Mouse (Mus musculus) CH12.LX (cell line): ENCODE measurements around the gene Sftpa1. TPM values are rescaled to one million over a fixed set of nuclear protein-coding genes. Genes with fewer than 3 reads are reported as not detected.
A peak's percentile ranks its signal among the peaks of the same experiment; 100 is the strongest.

Experiments used
- DNase-seq: peaks from one replicate; pipeline ENCODE4 v3.0.0-alpha.2; 2013; ENCODE audit errors: extremely low read depth
- H3K27ac ChIP-seq: 2 replicates; pipeline ENCODE4 v1.5.1; 2012; ENCODE audit warnings: low read depth, mild to moderate bottlenecking, control low read depth, moderate library complexity; ENCODE audit not compliant: insufficient read depth
- H3K27me3 ChIP-seq: replicated peaks from 2 replicates; pipeline ENCODE3; 2012; ENCODE audit warnings: inconsistent platforms
- H3K36me3 ChIP-seq, 2 experiments: replicated peaks in 1 of 2; 2 replicates each; pipeline versions ENCODE3 to v1.6.1; 2012; ENCODE audit warnings: inconsistent platforms in 1 of 2, low read length in 1 of 2, mild to moderate bottlenecking in 1 of 2, mixed read lengths in 1 of 2, moderate library complexity in 1 of 2; ENCODE audit not compliant: control insufficient read depth in 1 of 2, insufficient read depth in 1 of 2
- H3K4me1 ChIP-seq, 2 experiments: 2 replicates each; pipeline ENCODE4 v1.6.1; 2012; ENCODE audit warnings: inconsistent platforms in 1 of 2, moderate library complexity in 1 of 2; ENCODE audit not compliant: insufficient read depth in 2 of 2, control insufficient read depth in 1 of 2
- H3K4me2 ChIP-seq: 2 replicates; pipeline ENCODE4 v1.6.1; 2012; ENCODE audit warnings: low read depth, mild to moderate bottlenecking, control low read depth; ENCODE audit not compliant: poor library complexity, insufficient read depth, severe bottlenecking
- H3K4me3 ChIP-seq, 3 experiments: fragments of 150-350 bp in 1 of 3; sonication (generic) in 1 of 3; replicated peaks in 1 of 3; 2 replicates each; pipeline versions ENCODE3 to v1.5.1; 2011 to 2012; ENCODE audit warnings: low read depth in 2 of 3, low read length in 2 of 3, mild to moderate bottlenecking in 2 of 3, moderate library complexity in 2 of 3, control low read depth in 1 of 3, improper control_type of control experiment in 1 of 3, inconsistent platforms in 1 of 3, mixed read lengths in 1 of 3; ENCODE audit not compliant: poor library complexity in 1 of 3
- H3K79me2 ChIP-seq: replicated peaks from 2 replicates; pipeline ENCODE4 v1.6.1; 2012; ENCODE audit warnings: mild to moderate bottlenecking, moderate library complexity; ENCODE audit not compliant: control insufficient read depth, poor library complexity, insufficient read depth, severe bottlenecking; ENCODE audit errors: extremely low read depth
- H3K9ac ChIP-seq: 2 replicates; pipeline ENCODE4 v1.6.1; 2012; ENCODE audit warnings: low read depth, mild to moderate bottlenecking, control low read depth, moderate library complexity; ENCODE audit not compliant: insufficient read depth
- H3K9me3 ChIP-seq: replicated peaks from 2 replicates; pipeline ENCODE3; 2012; ENCODE audit warnings: low read length, inconsistent platforms, mixed read lengths
- CHD1 ChIP-seq: IDR thresholded peaks from 2 replicates; pipeline ENCODE4 v1.6.1; 2012; ENCODE audit warnings: low read depth, low read length, improper control_type of control experiment, inconsistent platforms
- CHD2 ChIP-seq: IDR thresholded peaks from 2 replicates; pipeline ENCODE4 v1.6.1; 2011; ENCODE audit warnings: low read length, improper control_type of control experiment
- CTCF ChIP-seq, 2 experiments: IDR thresholded peaks in 1 of 2; conservative IDR thresholded peaks in 1 of 2; 2 replicates each; pipeline ENCODE4 v1.5.1; 2011 to 2012; ENCODE audit warnings: low read depth in 2 of 2, low read length in 2 of 2, improper control_type of control experiment in 1 of 2, inconsistent platforms in 1 of 2, mild to moderate bottlenecking in 1 of 2, moderate library complexity in 1 of 2
- ELF1 ChIP-seq: IDR thresholded peaks from 2 replicates; pipeline ENCODE4 v1.6.1; 2014; ENCODE audit warnings: low read depth, mild to moderate bottlenecking, inconsistent platforms, low read length, improper control_type of control experiment
- GABPA ChIP-seq: IDR thresholded peaks from 2 replicates; pipeline ENCODE4 v1.6.1; 2012; ENCODE audit warnings: low read depth, low read length, improper control_type of control experiment, inconsistent platforms; ENCODE audit not compliant: insufficient replicate concordance
- HCFC1 ChIP-seq: IDR thresholded peaks from 2 replicates; pipeline ENCODE4 v1.6.1; 2012; ENCODE audit warnings: low read depth, mild to moderate bottlenecking, inconsistent platforms, low read length, improper control_type of control experiment
- JUND ChIP-seq: conservative IDR thresholded peaks from 2 replicates; pipeline ENCODE4 v1.6.1; 2011; ENCODE audit warnings: low read depth, low read length, improper control_type of control experiment
- KAT2A ChIP-seq: IDR thresholded peaks from 2 replicates; pipeline ENCODE4 v1.6.1; 2012; ENCODE audit warnings: low read length, improper control_type of control experiment, inconsistent platforms; ENCODE audit not compliant: insufficient replicate concordance
- MAFK ChIP-seq: IDR thresholded peaks from 2 replicates; pipeline ENCODE4 v1.6.1; 2011; ENCODE audit warnings: low read length, improper control_type of control experiment; ENCODE audit not compliant: insufficient replicate concordance
- NELFE ChIP-seq: IDR thresholded peaks from 2 replicates; pipeline ENCODE4 v1.6.1; 2011; ENCODE audit warnings: low read depth, low read length, improper control_type of control experiment
- RAD21 ChIP-seq: IDR thresholded peaks from 2 replicates; pipeline ENCODE4 v1.6.1; 2011; ENCODE audit warnings: low read depth, mild to moderate bottlenecking, low read length, improper control_type of control experiment, moderate library complexity
- RCOR1 ChIP-seq: conservative IDR thresholded peaks from 2 replicates; pipeline ENCODE4 v1.6.1; 2012; ENCODE audit warnings: low read depth, mild to moderate bottlenecking, inconsistent platforms, low read length, improper control_type of control experiment
- SMC3 ChIP-seq: IDR thresholded peaks from 2 replicates; pipeline ENCODE4 v1.6.1; 2011; ENCODE audit warnings: low read depth, low read length, improper control_type of control experiment
- ZNF384 ChIP-seq: IDR thresholded peaks from 2 replicates; pipeline ENCODE4 v1.6.1; 2012; ENCODE audit warnings: low read depth, low read length, improper control_type of control experiment, inconsistent platforms
- dilution Hi-C: fragments of 300-500 bp; cut with MboI; formaldehyde crosslinking; loops from 2 replicates; pipeline ENCODE4 v1.14.3; 2020; ENCODE audit warnings: low sequenced_read_pairs; ENCODE audit not compliant: extremely low pct_unique_long_range_greater_than_20kb, extremely low pct_ligation_motif_present
- in situ Hi-C: fragments of 300-500 bp; cut with MboI; formaldehyde crosslinking; loops from 3 replicates; pipeline ENCODE4 v1.14.3; 2019; ENCODE audit warnings: low sequenced_read_pairs, low pct_ligation_motif_present, low pct_unique_long_range_greater_than_20kb, mixed read lengths
- polyA plus RNA-seq: library from polyadenylated mRNA; unstranded; fragments of >175 nt; gene quantifications from 2 replicates; pipeline ENCODE4 v1.2.1, GENCODE M21; 2012; ENCODE audit warnings: low read depth; ENCODE audit not compliant: insufficient read length
- total RNA-seq, 2 experiments: library from RNA; depleted of rRNA; stranded (reverse); fragments of 300-350 nt in 1 of 2; fragments of >200 nt in 1 of 2; gene quantifications; 2 replicates each; pipeline ENCODE4 v1.2.3; 2012 to 2014

The Sftpa1 gene
- total and polyA plus RNA-seq, 3 experiments, result not detected

GRCm38 (mm10) chr14:41087509-41087908, 44.1 kb upstream of the Sftpa1 start:
- Histone ChIP-seq H3K4me3 (no peak overlapping the region), H3K9ac (no peak overlapping the region), H3K9me3 (no peaks in the 10 kb centered on the region), H3K4me2 (no peak overlapping the region), H3K36me3 (no peaks in the 10 kb centered on the region), H3K4me1 (peaks cover 0 to 15% of the 10 kb centered on the region in 2 experiments; a peak in 2 of 4 replicates), H3K27me3 (peaks cover 5% of the 10 kb centered on the region), H3K79me2 (no peaks in the 10 kb centered on the region), H3K27ac (no peak overlapping the region)
- peak; percentile 50 for DNase-seq
- in situ Hi-C loops, result no loop called here
- TF ChIP-seq RAD21 (peak; percentile 40), SMC3 (peak; percentile 39), CTCF (conservative IDR thresholded peaks at IDR 0.05 in 1 of 2, IDR thresholded peaks at IDR 0.05 in 1 of 2; ENCODE audit: low read depth in 2 of 2, low read length in 2 of 2) (peak; percentile 54 to 72; a peak in 3 of 4 replicates), GABPA (no peak), JUND (no peak), CHD2 (no peak), KAT2A (no peak)
- dilution Hi-C loops, result no loop called here

- H3K79me2 ChIP-seq, result no peaks in the 10 kb centered on the region
- H3K36me3 ChIP-seq, result no peaks in the 10 kb centered on the region
- TF ChIP-seq HCFC1 (peak; percentile 55; the same call in 1 of the 2 replicates), MAFK (no peak), RAD21 (peak; percentile 37), CHD1 (no peak), SMC3 (peak; percentile 58), ZNF384 (no peak), CTCF (conservative IDR thresholded peaks at IDR 0.05 in 1 of 2, IDR thresholded peaks at IDR 0.05 in 1 of 2; ENCODE audit: low read depth in 2 of 2, low read length in 2 of 2) (peak; percentile 67 to 80), NELFE (no peak), ELF1 (peak; percentile 62; the same call in 1 of the 2 replicates)
- H3K27me3 ChIP-seq, result no peaks in the 10 kb centered on the region
- DNase-seq, result peak; percentile 78
- H3K9me3 ChIP-seq, result no peaks in the 10 kb centered on the region
- H3K4me2 ChIP-seq, result no peak overlapping the region
- peaks cover 0 to 12% of the 10 kb centered on the region in 2 experiments; a peak in 2 of 4 replicates for H3K4me1 ChIP-seq
- H3K4me3 ChIP-seq, result no peak overlapping the region
- in situ Hi-C loops, result loop anchor here (5.0 to 10.0 kb wide), 2 partner anchors 37 to 74 kb away; no protein-coding TSS in a partner anchor
- no peak overlapping the region for H3K9ac ChIP-seq
- H3K27ac ChIP-seq, result no peak overlapping the region
- dilution Hi-C loops, result no loop called here
Measured at GRCm38 (mm10) chr14:41090777-41091176, 40.8 kb upstream of the Sftpa1 start.

- TF ChIP-seq SMC3 (peak; percentile 65), CTCF (conservative IDR thresholded peaks at IDR 0.05 in 1 of 2, IDR thresholded peaks at IDR 0.05 in 1 of 2; ENCODE audit: low read depth in 2 of 2, low read length in 2 of 2) (peak; percentile 82 to 90; a peak in 3 of 4 replicates), RCOR1 (no peak), RAD21 (peak; percentile 84)
- no peaks in the 10 kb centered on the region for H3K27me3 ChIP-seq
- H3K4me2 ChIP-seq, result no peak overlapping the region
- dilution Hi-C loops, result no loop called here
- no peak overlapping the region for H3K27ac ChIP-seq
- H3K9me3 ChIP-seq, result no peaks in the 10 kb centered on the region
- in situ Hi-C loops, result loop anchor here (5.0 to 10.0 kb wide), 2 partner anchors 33 to 71 kb away; no protein-coding TSS in a partner anchor
- no peak overlapping the region for H3K9ac ChIP-seq
- H3K36me3 ChIP-seq, result no peaks in the 10 kb centered on the region
- peak; percentile 33 for DNase-seq
- peaks cover 0 to 12% of the 10 kb centered on the region in 2 experiments; a peak in 2 of 4 replicates for H3K4me1 ChIP-seq
- H3K79me2 ChIP-seq, result no peaks in the 10 kb centered on the region
- no peak overlapping the region for H3K4me3 ChIP-seq
Measured at GRCm38 (mm10) chr14:41094114-41094513, 37.5 kb upstream of the Sftpa1 start.
